Mouse (Mus musculus) Muller cell, postnatal 12 days (primary cell): ENCODE measurements around the gene Naa11.

Source experiments
- DNase-seq: peaks from one replicate; pipeline ENCODE4 v3.0.0-alpha.2; 2015; ENCODE audit errors: inconsistent ontology term

The Naa11 gene

DNA sequence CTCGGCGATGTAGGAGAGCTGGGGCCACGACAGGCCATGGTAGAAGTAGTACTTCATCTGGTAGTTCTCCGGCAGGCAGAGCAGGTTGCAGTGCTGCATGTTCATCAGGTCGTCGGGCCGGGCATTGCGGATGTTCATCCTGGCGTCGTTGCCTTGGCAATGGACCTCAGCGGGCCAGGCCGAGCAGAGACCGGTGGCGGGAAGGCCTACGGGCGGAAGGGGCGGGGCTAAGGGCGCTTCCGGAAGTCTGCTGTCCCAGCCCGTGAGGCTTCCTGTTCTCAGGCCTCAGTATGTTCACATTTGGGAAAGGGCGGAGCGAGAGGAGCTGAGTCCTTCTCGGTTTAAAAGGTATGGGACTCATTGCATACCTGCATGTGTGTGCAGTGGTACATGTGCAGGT, at the start of gene Naa11:
TSS of gene Naa11 (minus strand) at position 220 of the 400 bp plus-strand sequence.
- no peak for DNase-seq

DNA sequence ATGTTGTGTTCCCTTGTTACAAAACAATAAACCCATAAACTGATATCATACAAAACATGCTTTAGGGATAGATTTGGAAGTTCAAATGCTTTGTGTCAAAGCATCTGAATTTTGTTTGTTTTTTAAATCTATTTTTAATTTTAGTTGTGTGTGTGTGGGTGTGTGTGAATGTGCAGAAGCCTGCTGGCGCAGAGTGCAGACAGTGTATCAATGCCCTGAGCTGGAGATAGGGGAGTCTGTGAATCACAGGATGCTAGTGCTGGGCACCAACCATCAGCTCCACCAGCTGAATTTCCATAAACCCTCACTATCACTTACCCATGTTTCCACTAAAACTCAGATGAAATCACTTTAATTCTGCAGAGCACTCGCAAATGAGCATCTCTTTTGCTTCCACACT, 40.3 kb upstream of the Naa11 start:
- no peak for DNase-seq

DNA sequence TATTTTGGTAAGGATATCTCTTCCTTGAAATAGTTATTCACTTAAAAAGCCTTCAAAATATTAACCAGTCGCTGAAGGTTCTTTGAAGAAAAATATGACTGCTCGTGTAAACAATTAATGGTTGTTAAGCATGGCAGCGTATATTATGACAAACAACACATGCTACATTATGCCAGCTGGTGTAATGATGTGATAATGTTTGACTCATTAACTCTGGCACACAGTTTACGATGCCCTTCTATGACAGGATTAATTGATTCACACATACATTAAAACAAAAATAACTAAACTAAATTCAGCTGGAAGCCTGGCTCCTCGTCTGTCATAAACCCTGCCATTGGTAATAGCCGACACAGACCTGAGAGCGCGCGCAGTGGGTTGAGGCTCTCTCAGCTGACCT, 37.8 kb upstream of the Naa11 start:
- DNase-seq: no peak

DNA sequence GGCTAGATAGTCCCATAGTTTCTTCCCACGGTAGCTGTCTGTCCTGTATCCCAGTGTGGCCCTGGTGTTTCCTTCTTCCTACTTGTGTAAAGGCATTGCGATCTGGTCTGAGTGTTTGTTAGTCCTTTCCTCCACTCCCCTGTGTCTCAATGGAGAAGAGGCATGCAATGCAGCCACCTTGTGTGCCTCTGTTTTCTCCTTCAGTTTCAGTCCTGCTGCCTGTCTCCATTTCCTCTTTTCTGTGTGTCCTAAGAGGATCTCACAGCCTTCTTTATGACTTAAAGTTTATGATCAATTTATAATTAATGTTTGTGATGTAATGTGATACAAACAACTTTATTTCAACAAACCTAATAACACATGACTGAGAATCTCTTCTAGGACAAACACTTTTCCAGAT, 29.5 kb upstream of the Naa11 start:
- no peak for DNase-seq

DNA sequence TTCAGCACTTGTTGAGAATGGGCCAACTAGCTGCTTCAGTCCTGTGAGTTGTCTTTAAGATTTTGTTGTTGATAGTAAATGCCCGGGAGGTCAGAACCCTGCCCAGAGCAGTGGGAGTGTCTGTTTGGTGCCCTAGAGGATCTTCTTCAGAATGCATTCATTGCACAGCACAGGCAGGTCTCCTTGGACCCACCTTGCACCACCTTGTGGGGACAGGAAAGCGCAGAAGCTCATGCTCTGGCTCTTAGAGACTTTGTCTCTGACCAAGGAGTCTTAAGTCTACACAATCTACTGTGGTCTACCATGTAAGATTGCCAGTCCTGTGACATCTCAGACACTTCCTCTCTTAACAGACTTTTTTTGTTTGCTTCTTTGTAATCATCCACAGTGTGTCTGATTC, 25.0 kb upstream of the Naa11 start:
- no peak for DNase-seq

DNA sequence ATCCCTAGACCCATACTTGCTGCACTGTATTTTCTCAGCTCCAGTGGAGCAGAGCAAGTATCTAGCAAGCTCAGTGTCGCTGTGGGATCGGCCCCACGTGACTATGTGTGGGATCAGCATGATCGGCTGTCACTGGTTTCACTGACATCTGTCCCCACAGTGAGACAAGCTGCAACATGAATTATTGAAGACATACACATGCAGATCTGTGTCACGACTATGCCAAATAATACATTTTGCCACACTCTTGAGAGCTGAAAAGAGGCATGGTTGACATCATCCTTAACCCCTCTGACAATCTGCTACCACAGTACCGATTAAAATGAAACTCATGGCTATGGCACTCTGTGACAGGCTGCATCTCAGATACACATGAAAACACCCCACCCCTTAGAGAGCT, 23.7 kb upstream of the Naa11 start:
- no peak for DNase-seq

DNA sequence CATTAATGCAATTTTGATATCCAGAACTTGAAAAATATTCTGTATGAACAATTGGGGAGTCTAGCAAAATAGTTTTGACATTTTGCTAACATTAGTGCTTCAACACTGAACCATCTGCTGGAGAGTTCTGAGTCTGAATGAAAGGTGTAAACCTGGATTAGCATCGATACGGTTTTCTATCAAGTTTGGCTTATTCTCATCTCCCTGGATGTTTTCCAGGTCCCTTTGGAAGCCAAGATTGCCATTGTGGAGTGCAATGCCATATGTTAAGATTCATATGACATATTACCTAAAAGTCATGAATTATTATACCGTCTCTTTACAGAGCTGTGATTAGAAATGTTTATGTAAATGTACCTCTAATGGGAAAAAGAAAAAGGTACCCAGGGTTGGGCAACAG, 21.5 kb upstream of the Naa11 start:
- no peak for DNase-seq

DNA sequence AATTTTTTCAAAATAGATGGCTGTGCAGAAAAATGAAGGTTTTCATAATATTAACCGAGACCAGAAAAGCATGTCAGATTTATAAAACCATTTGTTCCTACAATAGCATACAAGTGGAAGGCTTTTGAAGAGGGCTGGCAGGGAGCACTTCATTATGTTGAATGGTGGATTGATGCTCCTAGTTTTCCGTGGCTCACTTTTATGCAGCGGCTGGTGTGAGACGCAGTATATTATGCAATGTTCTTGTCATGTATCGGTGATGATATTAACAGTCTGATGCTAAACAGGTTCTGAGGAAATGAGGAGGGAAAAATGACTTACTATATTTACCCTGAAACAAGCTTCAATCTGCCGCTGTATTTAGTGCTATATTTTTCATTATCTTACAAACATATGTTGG, 18.0 kb upstream of the Naa11 start:
- no peak for DNase-seq

DNA sequence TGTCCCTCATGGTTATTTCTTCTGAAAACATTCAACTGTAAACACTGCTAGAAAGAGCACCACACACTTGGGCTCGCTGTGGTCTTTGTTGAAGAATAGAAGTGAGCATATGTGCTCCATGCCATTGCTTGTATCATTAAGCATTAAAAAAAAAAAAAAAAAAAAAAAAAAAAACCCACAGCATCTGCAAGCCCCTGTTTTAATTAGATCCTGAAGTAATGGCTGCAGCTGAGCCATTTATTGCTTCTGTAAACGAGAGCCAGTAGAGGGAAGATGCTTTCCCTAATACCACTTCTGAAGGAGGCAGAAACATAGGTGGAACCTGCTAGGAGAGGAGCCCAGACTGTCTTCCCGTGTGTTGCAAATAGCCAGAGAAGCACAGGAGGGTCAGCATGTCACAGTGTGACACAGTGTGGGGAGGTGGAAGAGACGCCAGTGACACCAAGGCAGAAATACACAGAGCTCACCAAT, 17.1 kb upstream of the Naa11 start:
- DNase-seq: no peak

DNA sequence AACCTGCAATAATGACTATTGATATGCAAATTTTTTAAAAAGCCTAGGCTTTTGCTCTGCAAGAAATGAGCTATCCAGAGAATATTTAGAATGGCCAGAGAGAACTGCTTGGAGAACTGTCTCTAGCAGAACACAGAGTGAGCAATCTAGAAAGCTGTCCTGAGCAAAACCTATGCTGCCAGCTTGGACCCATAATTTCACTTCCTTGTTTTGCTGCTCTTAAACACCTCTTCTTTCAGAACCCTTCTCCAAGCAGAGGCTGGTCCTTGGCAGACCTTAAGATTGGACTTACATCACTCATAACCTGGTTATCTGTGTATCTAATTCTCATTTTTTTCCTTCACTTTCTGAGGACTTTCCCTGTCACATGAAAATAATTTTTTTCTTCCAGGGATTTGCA, 8.9 kb upstream of the Naa11 start:
- DNase-seq: no peak

DNA sequence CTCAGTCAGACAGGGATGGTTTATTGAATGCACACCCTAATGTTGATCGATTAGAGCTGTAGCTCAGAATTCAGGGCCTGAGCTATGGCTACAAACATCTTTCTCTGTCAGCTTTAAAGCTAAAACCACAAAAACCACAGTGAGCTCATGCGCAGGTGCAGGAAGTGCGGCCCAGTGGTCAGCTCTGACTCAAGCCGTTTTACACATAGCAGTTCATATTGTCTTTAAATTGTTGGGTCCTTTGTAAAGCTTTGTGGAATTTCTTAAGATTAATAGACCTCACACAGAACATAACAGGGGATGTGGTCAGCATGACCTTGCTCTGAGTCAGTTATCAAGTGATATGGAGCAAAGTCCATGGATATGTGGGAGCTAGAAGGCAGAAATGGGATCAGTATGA, 5.4 kb upstream of the Naa11 start:
- DNase-seq: peak; percentile 74

DNA sequence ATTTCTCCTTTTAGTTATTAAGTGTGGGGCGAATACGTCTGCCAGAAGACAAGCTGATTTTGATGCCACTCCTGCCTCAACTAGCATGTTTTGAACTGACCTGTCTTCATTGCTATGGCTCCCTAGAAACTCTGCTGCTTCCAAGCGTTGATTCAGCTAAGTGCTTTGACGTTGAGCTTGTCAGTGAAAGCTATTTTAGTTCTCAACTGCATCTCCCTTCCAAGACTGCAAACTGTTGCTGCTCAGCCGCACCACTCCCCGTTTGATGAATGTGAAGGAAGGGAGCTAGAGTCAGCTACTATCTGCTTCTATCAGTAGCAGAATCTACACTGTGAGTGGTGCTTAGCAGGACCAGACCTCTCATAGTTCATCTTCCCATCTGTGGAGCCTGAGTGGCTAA, 4.6 kb downstream of the Naa11 start:
- DNase-seq: no peak

DNA sequence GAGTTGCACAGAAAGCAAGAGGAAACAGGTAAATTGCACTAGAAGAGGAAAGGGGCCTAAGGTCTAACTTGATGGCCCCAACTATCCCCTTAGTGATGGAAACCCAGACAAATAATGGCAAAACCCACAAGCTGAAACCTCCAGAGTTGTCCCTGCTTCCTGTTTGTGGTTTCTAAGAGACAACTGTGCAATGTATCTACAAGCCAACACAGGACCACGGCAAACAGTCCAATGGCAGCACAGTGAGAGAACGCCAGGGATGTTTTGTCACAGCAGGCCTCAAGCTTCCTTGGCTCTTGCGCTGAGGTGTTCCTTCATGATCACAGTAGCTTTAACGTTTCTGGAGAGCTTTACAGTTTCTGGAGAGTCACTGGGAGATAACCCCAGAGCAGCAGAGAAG, 7.8 kb downstream of the Naa11 start:
- DNase-seq: no peak

DNA sequence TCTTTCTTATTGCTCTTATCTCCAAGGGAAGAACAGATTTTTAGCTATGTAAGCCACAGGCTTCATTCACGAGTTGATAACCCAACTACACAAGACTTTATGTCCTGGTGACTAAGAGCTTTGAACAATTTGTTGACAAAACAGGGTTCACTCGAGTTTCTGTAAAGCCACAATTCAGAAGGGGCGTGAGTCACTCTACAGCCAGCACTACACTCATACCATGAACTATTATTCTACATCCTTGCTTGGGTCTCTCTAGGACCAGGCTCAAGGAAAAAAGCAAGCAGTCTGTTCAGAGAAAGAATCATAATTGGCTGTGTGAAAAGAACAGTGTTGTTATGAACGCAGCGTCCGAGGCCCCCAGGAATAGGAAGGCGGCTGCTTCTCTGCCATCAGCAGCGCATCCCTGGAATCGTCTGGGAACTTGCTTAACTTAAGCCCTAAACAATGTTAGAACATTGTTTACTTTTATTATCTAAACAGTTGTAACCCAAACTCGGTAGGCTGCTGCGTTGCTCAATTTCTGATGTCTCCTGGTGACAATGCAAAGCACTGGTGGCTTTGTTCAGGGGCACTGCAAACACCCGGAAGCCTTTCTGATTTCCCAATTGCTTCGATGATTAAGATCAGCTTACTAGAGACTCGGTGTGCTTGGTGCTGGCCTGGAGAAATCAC, 9.5 kb downstream of the Naa11 start:
- DNase-seq: peak; percentile 53

DNA sequence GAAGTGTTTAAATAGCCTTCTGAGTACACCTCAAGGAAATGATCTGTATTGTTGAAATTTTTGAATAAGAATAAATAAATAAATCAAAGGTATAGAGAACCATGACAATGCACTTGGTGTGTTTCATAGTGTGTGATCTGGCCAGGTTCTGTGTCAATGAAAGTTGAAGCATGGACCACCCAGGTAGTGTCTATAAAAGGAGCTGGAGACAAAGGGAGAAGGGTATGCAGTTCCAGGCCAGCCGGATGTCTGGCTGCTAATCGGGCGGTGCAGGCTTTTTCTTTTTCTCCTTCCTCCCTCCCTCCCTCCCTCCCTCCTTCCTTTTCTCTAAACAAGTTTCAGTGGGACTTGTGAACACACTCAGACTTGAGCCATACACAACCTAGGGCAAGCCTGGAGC, 12.2 kb downstream of the Naa11 start:
- DNase-seq: no peak

DNA sequence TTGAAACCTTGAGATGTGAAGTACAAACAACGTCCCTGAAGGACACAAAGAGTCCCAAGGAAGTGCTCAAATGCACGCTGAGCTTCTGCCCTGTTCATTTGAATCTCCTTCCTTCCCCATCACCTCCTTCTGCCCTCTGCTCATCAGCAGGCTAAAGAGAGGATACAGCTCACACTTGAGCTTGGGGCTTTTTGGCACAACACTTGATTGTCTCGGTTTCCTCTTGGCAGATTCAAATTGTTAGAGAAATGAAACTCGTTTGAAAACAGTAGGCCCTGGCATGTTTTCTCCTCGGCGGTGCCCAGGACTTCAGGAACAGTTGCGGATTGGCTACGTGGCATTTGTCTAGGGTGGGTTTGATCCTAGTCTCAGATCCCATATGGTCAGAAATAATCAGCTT, 27.4 kb downstream of the Naa11 start:
- peak; percentile 13 for DNase-seq

DNA sequence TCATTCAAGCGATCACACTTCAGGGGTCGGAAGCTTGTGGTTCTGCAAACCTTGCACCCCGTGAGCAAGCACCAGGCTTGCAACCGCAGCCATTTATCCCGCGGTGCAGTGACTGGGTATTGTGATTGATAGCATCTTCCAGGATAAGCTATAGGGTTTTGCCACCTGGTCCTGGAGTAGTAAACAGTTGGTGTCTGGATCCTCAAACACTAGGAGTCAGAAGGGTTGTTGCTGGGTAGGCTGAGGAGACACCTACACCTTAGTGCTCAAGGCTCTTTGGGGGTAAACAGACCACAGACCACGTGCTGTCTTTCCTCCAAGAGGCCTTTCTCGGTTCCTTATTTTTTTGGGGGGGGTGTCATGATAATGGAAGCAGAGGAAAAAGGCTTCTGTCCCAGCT, 27.9 kb downstream of the Naa11 start:
- DNase-seq: no peak

DNA sequence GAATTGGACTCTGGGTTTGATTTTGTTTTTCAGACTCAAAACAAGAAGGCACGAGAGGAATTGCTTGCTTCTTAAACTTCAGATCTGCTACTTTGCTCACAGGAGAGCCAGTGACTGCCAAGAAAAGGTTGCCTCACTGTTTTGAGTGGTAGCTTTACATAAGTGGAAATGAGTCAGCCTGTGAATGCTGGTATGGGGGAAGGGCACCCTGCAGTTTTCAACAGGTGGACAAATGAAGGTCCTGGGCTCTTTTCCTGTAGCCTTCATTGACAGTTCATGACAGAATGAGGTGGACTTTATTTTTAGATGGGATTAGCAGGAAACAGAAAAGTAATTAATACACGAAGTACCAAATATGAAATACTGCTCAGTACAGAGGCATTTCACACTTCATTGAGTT, 29.6 kb downstream of the Naa11 start:
- peak; percentile 68 for DNase-seq

DNA sequence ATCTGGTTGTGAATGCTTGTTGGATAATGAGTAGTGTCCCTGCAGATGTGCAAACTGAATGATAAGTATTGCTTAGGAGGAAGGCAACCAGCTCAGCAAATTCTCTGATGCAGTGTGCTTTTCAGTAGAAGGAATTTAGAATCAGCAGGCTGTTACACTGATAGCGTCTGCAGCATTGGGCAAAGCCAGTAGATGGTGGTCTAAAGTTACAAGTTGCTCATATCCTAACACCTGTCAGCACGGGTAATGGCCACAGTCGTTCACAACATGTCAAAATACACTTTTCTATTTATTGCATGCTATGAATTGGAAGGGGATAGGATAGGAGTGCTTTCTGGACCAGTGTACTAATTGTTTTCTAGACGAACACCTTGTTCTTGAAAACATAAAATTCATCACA, 33.1 kb downstream of the Naa11 start:
- DNase-seq: no peak

DNA sequence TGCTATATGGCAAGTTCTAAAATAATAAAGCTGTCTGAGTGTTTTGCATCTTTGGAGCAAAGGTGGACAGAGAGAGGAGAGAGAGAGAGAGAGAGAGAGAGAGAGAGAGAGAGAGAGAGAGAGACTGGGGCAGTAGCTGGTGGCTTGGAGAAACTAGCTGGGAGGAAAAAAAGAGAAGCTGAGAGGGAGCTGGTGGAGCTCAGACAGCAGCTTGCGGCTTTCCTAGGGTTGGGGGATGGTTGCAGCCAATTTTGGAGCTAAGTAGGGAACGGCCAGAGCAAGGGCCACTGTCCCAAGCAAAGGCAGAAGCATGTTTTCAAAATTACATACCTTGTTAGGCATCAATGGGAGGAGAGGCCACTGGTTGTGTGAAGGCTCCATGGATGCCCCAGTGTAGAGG, 36.0 kb downstream of the Naa11 start:
- DNase-seq: no peak

DNA sequence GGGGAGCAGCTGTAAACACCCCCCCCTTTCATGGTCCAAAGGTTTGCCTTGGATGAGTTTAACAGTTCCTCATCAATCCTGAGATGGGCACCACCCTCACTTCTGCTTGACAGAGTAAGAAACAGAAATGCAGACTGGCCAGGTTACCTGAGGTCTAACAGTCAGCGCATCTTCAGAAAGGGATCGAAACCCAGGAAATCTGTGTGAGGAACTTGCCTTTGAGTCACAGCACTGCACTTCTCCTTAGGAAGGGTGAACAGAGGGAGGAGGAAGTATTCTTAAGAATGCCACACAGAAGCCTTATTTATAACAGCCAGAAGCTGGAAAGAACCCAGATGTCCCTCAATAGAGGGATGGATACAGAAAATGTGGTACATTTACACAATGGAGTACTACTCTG, 37.0 kb downstream of the Naa11 start:
- DNase-seq: no peak

DNA sequence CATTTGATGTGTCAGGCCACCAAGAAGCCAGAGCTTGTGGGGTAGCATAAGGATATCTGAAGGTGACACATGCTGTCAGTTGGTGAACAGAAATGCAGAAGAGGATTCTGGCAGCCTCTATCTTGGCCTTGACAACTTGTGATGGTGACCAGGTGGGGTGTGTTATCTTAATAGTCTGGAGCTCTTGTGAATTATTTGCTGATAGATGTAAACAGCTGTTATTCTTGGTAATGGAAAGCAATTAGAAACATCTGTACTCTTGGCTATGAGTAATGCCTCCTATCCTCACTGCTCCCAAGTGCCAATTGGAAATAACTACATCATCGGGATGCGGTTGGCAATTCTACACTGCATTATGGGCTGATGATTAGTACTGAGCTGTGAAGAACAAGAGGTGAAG, 43.4 kb downstream of the Naa11 start:
- no peak for DNase-seq

DNA sequence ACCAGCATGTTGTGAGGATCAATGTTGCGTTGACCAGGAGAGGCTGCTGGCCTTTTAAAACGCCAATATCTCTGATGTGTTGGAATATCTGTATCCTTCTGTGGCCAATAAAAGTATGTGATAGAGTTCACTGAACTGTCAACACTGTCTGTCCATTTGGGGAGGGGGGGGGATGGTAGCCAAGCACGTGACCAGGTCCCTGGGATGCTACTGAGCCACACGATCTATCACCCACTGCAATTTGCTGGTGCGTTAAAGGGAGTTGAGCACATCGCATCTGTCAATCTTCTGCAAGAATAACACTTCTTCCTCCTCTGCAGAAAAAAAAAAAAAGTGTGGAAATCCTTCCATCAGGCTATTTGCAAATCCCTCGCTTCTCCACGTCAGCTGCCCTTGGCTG, 43.9 kb downstream of the Naa11 start:
- no peak for DNase-seq

DNA sequence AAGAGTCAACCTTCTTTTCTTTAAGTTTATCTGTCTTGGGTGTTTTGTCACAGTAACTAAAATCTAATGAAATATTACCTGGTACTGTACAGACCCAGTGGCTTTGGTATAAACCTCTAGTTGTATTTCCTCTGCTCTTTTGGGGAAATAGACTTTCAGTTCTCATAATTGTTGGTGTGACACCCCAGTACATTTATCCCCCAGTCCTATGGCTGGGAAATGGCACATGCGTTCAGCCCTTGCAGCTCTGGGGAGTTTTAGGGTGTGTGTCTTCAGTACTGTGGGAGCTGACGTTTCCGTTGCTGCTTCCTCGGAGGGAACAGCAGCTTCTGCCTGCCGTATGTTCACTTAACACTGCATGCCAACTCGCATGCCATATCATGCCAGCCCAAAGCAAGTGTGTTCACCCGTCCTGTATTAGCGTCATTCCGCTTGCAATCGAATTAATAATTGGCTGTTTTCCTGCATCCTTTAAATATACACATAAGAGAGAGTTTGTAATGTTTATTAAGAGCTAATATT, 46.4 kb downstream of the Naa11 start:
- no peak for DNase-seq
